Mouse (Mus musculus) liver, postnatal 0 days (tissue): ENCODE data around the gene Cnnm2.

Experiments used
- CTCF ChIP-seq: sonication (generic); IDR thresholded peaks from 2 replicates; pipeline ENCODE4 v1.5.1; 2016; ENCODE audit warnings: antibody characterized with exemption, low read depth
- EP300 ChIP-seq: IDR thresholded peaks from 2 replicates; pipeline ENCODE4 v1.6.1; 2016; ENCODE audit warnings: antibody characterized with exemption, low read depth, mild to moderate bottlenecking

GRCm38 (mm10) chr19:46761971-46762290 lies 535 bp downstream of the Cnnm2 start:
- no peak for TF ChIP-seq CTCF
- TF ChIP-seq EP300: no peak
